ENCODE assay signal across 9 mouse cellular contexts in the genomic region with DNA sequence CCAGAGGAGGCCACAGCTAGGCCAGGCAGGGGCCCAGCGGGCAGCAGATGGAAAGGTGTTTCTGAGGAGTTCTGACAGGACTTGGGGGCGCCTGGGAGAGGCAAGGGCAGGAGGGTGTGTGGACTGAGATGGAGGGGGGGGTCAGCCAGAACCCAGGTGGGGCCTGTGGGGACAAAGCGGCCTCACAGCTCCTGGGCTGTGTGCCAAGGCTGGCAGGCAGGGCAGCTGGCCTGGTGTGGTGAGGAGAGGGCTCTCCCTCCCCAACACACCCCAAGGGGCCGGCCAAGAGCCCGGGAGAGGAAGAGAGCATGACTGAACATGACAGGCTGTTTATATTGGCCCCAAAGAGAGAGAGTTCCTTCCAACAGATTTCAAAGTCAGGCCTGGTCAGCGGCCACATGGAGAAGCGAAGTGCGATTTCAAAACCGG. TPM values are rescaled to one million over a fixed set of nuclear protein-coding genes. Genes with fewer than 3 reads are reported as not detected.
A peak's percentile ranks its signal among the peaks of the same experiment; 100 is the strongest.
DNase-seq lines count a peak whose midpoint lies in the region; ATAC-seq and TF ChIP-seq lines count a peak whose summit lies in the region.
"Had no signal": no experiment of that assay in that cellular context is flagged by ENCODE, and none has a peak within 500 bp of the region (broad histone marks: within the 10 kb centered on the region; RNA-seq: fewer than 3 reads in every experiment).

No protein-coding gene starts in this region.

- H3K9me3 ChIP-seq in embryonic facial prominence, embryonic 10.5 days, result no peaks in the 10 kb centered on the region
- H3K9me3 ChIP-seq in midbrain, postnatal 0 days (ENCODE audit: low read length), result no peaks in the 10 kb centered on the region

- H3K4me1 ChIP-seq in embryonic facial prominence, embryonic 10.5 days, result peaks cover 71% of the 10 kb centered on the region
- H3K4me1 ChIP-seq in midbrain, postnatal 0 days (ENCODE audit: insufficient read depth, low read length), result no peaks in the 10 kb centered on the region; the same call in 1 of the 2 replicates

- no peak overlapping the region for H3K9ac ChIP-seq in midbrain, postnatal 0 days (replicated peaks; ENCODE audit: low read length, poor library complexity, severe bottlenecking)

- 55% methylated on average over 9 of the region's 9 CpGs for WGBS in embryonic facial prominence, embryonic 10.5 days
- 35% methylated on average over 9 of the region's 9 CpGs for WGBS in midbrain, postnatal 0 days

- intact Hi-C loops in left cerebral cortex, postnatal 25 days (cut with DNase I), result no loop called here

- DNase-seq in cerebellum, adult 18-20 months, result peak; percentile 21 to 29
- peak; percentile 51 for DNase-seq in embryonic facial prominence, embryonic 10.5 days (ENCODE audit: low spot score)
- peak; percentile 69 for DNase-seq in heart, adult 8-10 months (ENCODE audit: low spot score)
- peak; percentile 70 for DNase-seq in kidney, adult 11 months
- peak; percentile 23 to 48 for DNase-seq in left cerebral cortex, postnatal 25 days (ENCODE audit: low spot score in 2 of 2)
- DNase-seq in midbrain, postnatal 0 days (ENCODE audit: low spot score), result peak; percentile 88
- peak; percentile 91 for DNase-seq in urinary bladder, postnatal 14 days (ENCODE audit: low spot score)

- H3K4me3 ChIP-seq in embryonic facial prominence, embryonic 10.5 days, result no peak overlapping the region
- no peak overlapping the region for H3K4me3 ChIP-seq in midbrain, postnatal 0 days (ENCODE audit: low read depth, low read length)
- H3K4me3 ChIP-seq: erythroblast, embryonic 14.5 days had no signal

- no peaks in the 10 kb centered on the region for H3K36me3 ChIP-seq in embryonic facial prominence, embryonic 10.5 days (replicated peaks)
- no peaks in the 10 kb centered on the region for H3K36me3 ChIP-seq in midbrain, postnatal 0 days (ENCODE audit: insufficient read depth, low read length)

- no peak for ATAC-seq in cerebellum, adult (ENCODE audit: insufficient number of reproducible peaks, low FRiP score, low TSS enrichment)
- peak; percentile 61 for ATAC-seq in midbrain, postnatal 0 days (ENCODE audit: low FRiP score)

- peak overlapping the region; percentile 73 for H3K27ac ChIP-seq in embryonic facial prominence, embryonic 10.5 days (replicated peaks)
- H3K27ac ChIP-seq in midbrain, postnatal 0 days (ENCODE audit: low read depth, low read length), result no peak overlapping the region

- no peak for TF ChIP-seq CTCF in midbrain, postnatal 0 days (IDR thresholded peaks at IDR 0.05)

- no peaks in the 10 kb centered on the region for H3K27me3 ChIP-seq in embryonic facial prominence, embryonic 10.5 days (replicated peaks; ENCODE audit: low read depth, poor library complexity, severe bottlenecking)
- no peaks in the 10 kb centered on the region for H3K27me3 ChIP-seq in midbrain, postnatal 0 days (ENCODE audit: insufficient read depth, low read length)

- H3K4me2 ChIP-seq in midbrain, postnatal 0 days (ENCODE audit: low read depth, low read length, poor library complexity, severe bottlenecking), result no peak overlapping the region

RNA-seq across cellular contexts. Expression of gene Sned1, which starts 25.4 kb away (rescaled TPM):
- 6.5 and 9.6 TPM in 2 replicates for polyA plus RNA-seq in embryonic facial prominence, embryonic 10.5 days (2016; fragmentation: Nextera tagmentation; extraction: Ambion mirVana)
- total RNA-seq in heart, adult 8-10 months (2022), result 10 to 100 TPM in 1 of 4 experiments, 1 to 10 TPM in 3; 5.7 to 12.3 (median 7.2) TPM
- 1 to 10 TPM; 6.1 to 6.9 TPM for total RNA-seq in left cerebral cortex, postnatal 25 days (2021)
- 19.9 and 24.4 TPM in 2 replicates for total RNA-seq in midbrain, postnatal 0 days (2014; rRNA removed)
- polyA plus RNA-seq in midbrain, postnatal 0 days (2015; fragmentation: Nextera tagmentation; extraction: Ambion mirVana), result 4.7 and 5.1 TPM in 2 replicates
- polyA plus RNA-seq: erythroblast, embryonic 14.5 days had no signal

RNA-seq across cellular contexts. Expression of gene Crocc2, which starts 41.7 kb away (rescaled TPM):
- 0.19 and 0.20 TPM in 2 replicates for polyA plus RNA-seq in embryonic facial prominence, embryonic 10.5 days (2016; fragmentation: Nextera tagmentation; extraction: Ambion mirVana)
- under 1 TPM in 3 of 4 experiments, not detected in 1; 0.06 to 0.09 (median 0.06) TPM for total RNA-seq in heart, adult 8-10 months (2022)
- total RNA-seq in left cerebral cortex, postnatal 25 days (2021), result under 1 TPM; 0.07 to 0.09 TPM
- total RNA-seq in midbrain, postnatal 0 days (2014; rRNA removed), result 1.2 and 1.4 TPM in 2 replicates
- polyA plus RNA-seq in midbrain, postnatal 0 days (2015; fragmentation: Nextera tagmentation; extraction: Ambion mirVana), result 0.54 and 0.84 TPM in 2 replicates
- polyA plus RNA-seq: erythroblast, embryonic 14.5 days had no signal

RNA-seq across cellular contexts. Expression of gene 2310007B03Rik, which starts 49.5 kb away (rescaled TPM):
- polyA plus RNA-seq in embryonic facial prominence, embryonic 10.5 days (2016; fragmentation: Nextera tagmentation; extraction: Ambion mirVana), result 0.87 and 1.5 TPM in 2 replicates
- total RNA-seq in heart, adult 8-10 months (2022), result not detected
- total RNA-seq in left cerebral cortex, postnatal 25 days (2021), result not detected
- 0.88 TPM in 1 of 2 replicates, not detected in the other for total RNA-seq in midbrain, postnatal 0 days (2014; rRNA removed)
- polyA plus RNA-seq in midbrain, postnatal 0 days (2015; fragmentation: Nextera tagmentation; extraction: Ambion mirVana), result 0.07 and 0.10 TPM in 2 replicates
- polyA plus RNA-seq: erythroblast, embryonic 14.5 days had no signal

Comparison
In these comparisons a context has a peak if more than half of its experiments do, and no peak if none do; other contexts are left out.
1. DNase-seq: peak in every context shown above with its lines; median percentile 91 in urinary bladder, postnatal 14 days; 88 in midbrain, postnatal 0 days; 70 in kidney, adult 11 months; 69 in heart, adult 8-10 months; 51 in embryonic facial prominence, embryonic 10.5 days; 36 in left cerebral cortex, postnatal 25 days; 25 in cerebellum, adult 18-20 months.